Mouse (Mus musculus) liver, postnatal 0 days (tissue): ENCODE measurements around the gene Ccdc69. TPM values are rescaled to one million over a fixed set of nuclear protein-coding genes. Genes with fewer than 3 reads are reported as not detected.

Experiments used
- ATAC-seq: fragments of 200-750 bp; cut with Nextera tagmentation; 2 replicates; pipeline ENCODE4 v1.8.0; 2017; ENCODE audit warnings: mild to moderate bottlenecking, moderate library complexity
- DNase-seq: peaks from one replicate; pipeline ENCODE4 v3.0.0-alpha.2; 2016
- H3K27ac ChIP-seq: fragments of 300-500 bp; sonication (generic); 2 replicates; pipeline ENCODE4 v1.5.1; 2014; ENCODE audit warnings: antibody characterized with exemption, moderate library complexity, mild to moderate bottlenecking, low read depth
- H3K27me3 ChIP-seq: fragments of 300-500 bp; sonication (generic); 2 replicates; pipeline ENCODE4 v1.6.1; 2014; ENCODE audit warnings: low read length, control low read depth, mixed read lengths; ENCODE audit not compliant: insufficient read depth
- H3K36me3 ChIP-seq: fragments of 300-500 bp; sonication (generic); replicated peaks from 2 replicates; pipeline ENCODE4 v1.6.1; 2014; ENCODE audit warnings: mild to moderate bottlenecking, control low read depth, low read length, moderate library complexity, mixed read lengths; ENCODE audit not compliant: insufficient read depth
- H3K4me1 ChIP-seq: fragments of 300-500 bp; sonication (generic); 2 replicates; pipeline ENCODE4 v1.6.1; 2014; ENCODE audit warnings: antibody characterized with exemption, mild to moderate bottlenecking, control low read depth; ENCODE audit not compliant: insufficient read depth
- H3K4me2 ChIP-seq: fragments of 300-500 bp; sonication (generic); 2 replicates; pipeline ENCODE4 v1.6.1; 2014; ENCODE audit warnings: low read depth, mild to moderate bottlenecking, low read length, moderate library complexity, mixed read lengths
- H3K4me3 ChIP-seq: fragments of 300-500 bp; sonication (generic); 2 replicates; pipeline ENCODE4 v1.5.1; 2014; ENCODE audit warnings: low read depth, low read length
- H3K9ac ChIP-seq: fragments of 300-500 bp; sonication (generic); replicated peaks from 2 replicates; pipeline ENCODE4 v1.6.1; 2014; ENCODE audit warnings: mild to moderate bottlenecking, moderate library complexity
- H3K9me3 ChIP-seq: fragments of 300-500 bp; sonication (generic); 2 replicates; pipeline ENCODE4 v1.6.1; 2016; ENCODE audit warnings: mild to moderate bottlenecking, control low read depth, low read length, mixed read lengths
- CTCF ChIP-seq: sonication (generic); IDR thresholded peaks from 2 replicates; pipeline ENCODE4 v1.5.1; 2016; ENCODE audit warnings: antibody characterized with exemption, low read depth
- EP300 ChIP-seq: IDR thresholded peaks from 2 replicates; pipeline ENCODE4 v1.6.1; 2016; ENCODE audit warnings: antibody characterized with exemption, low read depth, mild to moderate bottlenecking
- WGBS: fragments of 180-500 bp; shearing (Covaris S2); extraction: QIAGEN DNeasy Blood & Tissue Kit; methylation state at CpG from one replicate; pipeline ENCODE4 v1.1.7; 2014; ENCODE audit not compliant: insufficient replicate concordance; 5-methylcytosine and 5-hydroxymethylcytosine counted together
- polyA plus RNA-seq: library from polyadenylated mRNA; unstranded; fragments of >200 nt; fragmentation: Nextera tagmentation; extraction: Ambion mirVana; gene quantifications from 2 replicates; pipeline ENCODE4 v1.2.1, GENCODE M21; 2015

Gene Ccdc69
- polyA plus RNA-seq, 1 experiment from 2014 or later, result 1.3 TPM

- Histone ChIP-seq H3K9me3 (no peaks in the 10 kb centered on the region), H3K27ac (no peak overlapping the region), H3K4me1 (no peaks in the 10 kb centered on the region), H3K27me3 (no peaks in the 10 kb centered on the region), H3K4me2 (no peak overlapping the region), H3K9ac (no peak overlapping the region), H3K36me3 (no peaks in the 10 kb centered on the region), H3K4me3 (no peak overlapping the region)
- ATAC-seq, result no peak
- DNase-seq, result no peak
- WGBS, result 74% methylated on average over 5 of the region's 5 CpGs
- no peak for TF ChIP-seq EP300
- no peak for TF ChIP-seq CTCF
Observed at GRCm38 (mm10) chr11:55060802-55061201, 17.1 kb downstream of the Ccdc69 start.

GRCm38 (mm10) chr11:55057511-55057910, 20.4 kb downstream of the Ccdc69 start:
- TF ChIP-seq EP300 (no peak), CTCF (peak; percentile 45)
- no peak for DNase-seq
- ATAC-seq, result no peak
- Histone ChIP-seq H3K4me3 (no peak overlapping the region), H3K4me2 (no peak overlapping the region), H3K27me3 (no peaks in the 10 kb centered on the region), H3K9ac (no peak overlapping the region), H3K27ac (no peak overlapping the region), H3K36me3 (no peaks in the 10 kb centered on the region), H3K4me1 (no peaks in the 10 kb centered on the region), H3K9me3 (no peaks in the 10 kb centered on the region)
- WGBS, result 73% methylated on average over 3 of the region's 3 CpGs

GRCm38 (mm10) chr11:55050837-55051510, 27.0 kb downstream of the Ccdc69 start:
- ATAC-seq (no peak), DNase-seq (no peak)
- Histone ChIP-seq H3K4me1 (no peaks in the 10 kb centered on the region), H3K4me3 (no peak overlapping the region), H3K27ac (no peak overlapping the region), H3K9ac (no peak overlapping the region), H3K4me2 (no peak overlapping the region), H3K27me3 (no peaks in the 10 kb centered on the region), H3K36me3 (no peaks in the 10 kb centered on the region), H3K9me3 (no peaks in the 10 kb centered on the region)
- TF ChIP-seq CTCF (no peak), EP300 (no peak)
- WGBS, result 79% methylated on average over 7 of the region's 7 CpGs

- no peaks in the 10 kb centered on the region for H3K4me1 ChIP-seq
- H3K27me3 ChIP-seq, result no peaks in the 10 kb centered on the region
- DNase-seq, result peak; percentile 56
- TF ChIP-seq CTCF (peak; percentile 75), EP300 (no peak)
- no peak overlapping the region for H3K4me3 ChIP-seq
- no peak overlapping the region for H3K27ac ChIP-seq
- H3K4me2 ChIP-seq, result no peak overlapping the region
- no peaks in the 10 kb centered on the region for H3K9me3 ChIP-seq
- no peak for ATAC-seq
- H3K36me3 ChIP-seq, result no peaks in the 10 kb centered on the region
- 35% methylated on average over 5 of the region's 5 CpGs for WGBS
- no peak overlapping the region for H3K9ac ChIP-seq
Observed at GRCm38 (mm10) chr11:55046600-55046999, 31.3 kb downstream of the Ccdc69 start.

- Histone ChIP-seq H3K9me3 (no peaks in the 10 kb centered on the region), H3K36me3 (no peaks in the 10 kb centered on the region), H3K4me2 (no peak overlapping the region), H3K4me1 (no peaks in the 10 kb centered on the region), H3K9ac (no peak overlapping the region), H3K27ac (no peak overlapping the region), H3K27me3 (no peaks in the 10 kb centered on the region), H3K4me3 (no peak overlapping the region)
- 70% methylated on average over 4 of the region's 4 CpGs for WGBS
- TF ChIP-seq CTCF (peak; percentile 61), EP300 (no peak)
- ATAC-seq (no peak), DNase-seq (no peak)
Observed at GRCm38 (mm10) chr11:55041348-55041747, 36.6 kb downstream of the Ccdc69 start.

- no peak for TF ChIP-seq EP300
- TF ChIP-seq CTCF, result peak; percentile 95
Observed at GRCm38 (mm10) chr11:55039591-55039990, 38.3 kb downstream of the Ccdc69 start.

More at GRCm38 (mm10) chr11:55039591-55039990, 38.3 kb downstream of the Ccdc69 start:
- no peak overlapping the region for H3K4me3 ChIP-seq
- no peak overlapping the region for H3K27ac ChIP-seq
- H3K27me3 ChIP-seq, result no peaks in the 10 kb centered on the region
- ATAC-seq (peak; percentile 45; the same call in 1 of the 2 replicates), DNase-seq (peak; percentile 83)
- H3K9me3 ChIP-seq, result no peaks in the 10 kb centered on the region
- no peak overlapping the region for H3K4me2 ChIP-seq
- H3K9ac ChIP-seq, result no peak overlapping the region
- H3K4me1 ChIP-seq, result no peaks in the 10 kb centered on the region
- WGBS, result 3% methylated on average over 9 of the region's 9 CpGs
- H3K36me3 ChIP-seq, result no peaks in the 10 kb centered on the region
